Mouse (Mus musculus) retina, postnatal 1 day (tissue): ENCODE data around the gene Thsd7a.

Experiments
- DNase-seq: peaks from one replicate; pipeline ENCODE4 v3.0.0-alpha.2; 2012

The Thsd7a gene

GRCm38 (mm10) chr6:12748787-12749530, at the start of gene Thsd7a:
TSS of gene Thsd7a (minus strand) at chr6:12749410.
- peak; percentile 89 for DNase-seq

DNA sequence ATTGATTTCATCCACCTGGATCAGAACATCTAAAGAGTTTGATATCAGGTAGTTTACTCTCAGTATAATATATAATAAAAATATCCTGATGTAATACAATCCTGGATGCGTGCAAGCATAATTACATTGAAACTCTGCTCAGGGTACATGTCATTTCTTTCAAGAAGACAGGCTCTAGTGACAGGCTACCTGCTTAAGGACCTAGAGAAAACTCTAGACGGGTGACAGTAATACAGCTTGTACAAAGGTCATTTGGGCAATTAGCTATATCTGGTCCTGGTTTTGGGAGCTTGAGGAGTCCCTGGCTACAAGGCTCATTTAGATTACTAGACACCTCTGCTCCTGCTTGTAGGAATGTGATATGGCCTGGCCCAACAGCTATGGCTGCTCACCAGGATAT, 37.9 kb upstream of the Thsd7a start:
- no peak for DNase-seq

GRCm38 (mm10) chr6:12786378-12786982, 37.3 kb upstream of the Thsd7a start:
- DNase-seq: no peak

DNA sequence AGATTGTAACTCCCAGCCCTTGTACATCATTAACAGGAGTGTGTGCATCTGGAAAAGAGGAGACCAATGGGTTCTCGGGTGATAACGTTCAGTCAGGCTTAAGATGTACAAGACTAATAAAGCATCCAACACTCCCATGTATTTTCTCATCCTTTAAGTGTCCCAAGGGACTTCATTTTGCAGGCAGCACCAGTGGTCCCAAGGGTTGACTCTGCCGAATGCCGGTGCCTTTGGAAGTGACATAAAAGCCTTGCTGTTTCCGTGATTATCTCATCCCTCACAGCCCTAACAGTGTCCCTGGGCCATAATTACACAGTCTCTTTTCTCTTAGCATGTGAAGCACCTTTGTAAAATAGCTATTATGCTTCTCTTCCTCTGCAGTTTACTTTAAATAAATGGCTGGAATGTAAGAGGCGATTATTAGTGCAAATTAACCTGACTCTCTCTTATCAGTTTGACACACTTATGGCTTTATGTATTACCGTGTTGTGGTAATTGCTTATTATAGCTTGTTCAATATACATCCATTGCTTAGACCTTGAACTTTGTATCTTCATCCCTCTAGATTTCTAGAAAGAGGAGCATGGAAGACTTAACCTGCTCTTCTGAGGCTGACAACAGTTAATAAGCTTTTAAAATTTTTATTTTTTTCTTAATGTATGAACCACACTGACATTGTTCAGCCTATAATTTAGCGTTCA, 35.9 kb upstream of the Thsd7a start:
- DNase-seq: no peak

GRCm38 (mm10) chr6:12772799-12773198, 23.6 kb upstream of the Thsd7a start:
- DNase-seq: no peak

DNA sequence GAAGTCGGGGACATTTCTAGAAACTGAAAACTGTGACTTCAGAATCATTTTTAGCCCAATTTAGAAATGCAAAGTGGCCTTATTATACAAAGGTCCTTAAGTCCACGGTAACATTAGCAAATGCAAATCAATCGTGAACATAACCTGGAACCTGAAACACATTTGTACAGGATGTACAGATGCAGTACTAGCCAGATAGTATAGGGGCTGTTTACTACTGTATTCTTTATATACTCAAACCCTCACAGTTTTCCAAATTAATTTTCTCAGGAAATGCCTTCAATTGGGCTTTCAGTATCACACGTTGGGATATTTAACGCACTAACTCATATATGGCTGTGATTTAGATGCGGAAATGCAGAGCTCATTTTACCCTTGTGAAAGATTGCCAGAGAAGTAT, 16.0 kb upstream of the Thsd7a start:
- DNase-seq: no peak

DNA sequence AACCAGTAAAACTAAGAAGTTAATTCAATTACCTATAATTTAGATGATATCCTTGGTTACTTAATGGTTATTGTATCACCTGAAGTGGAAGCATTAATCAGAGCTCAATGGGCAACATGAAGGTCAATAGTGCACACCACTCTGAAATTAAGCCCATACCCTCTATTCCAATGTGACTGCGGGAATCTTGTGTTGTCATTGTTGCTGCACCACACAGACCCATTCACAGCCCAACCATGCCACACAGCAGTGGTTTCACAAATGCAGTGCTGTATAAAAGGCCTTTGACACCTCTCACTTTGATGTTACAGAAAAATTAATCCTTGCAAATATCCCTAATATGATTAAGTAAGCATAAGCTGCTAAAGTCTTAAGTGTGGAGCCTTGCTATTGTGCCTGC, 15.4 kb upstream of the Thsd7a start:
- no peak for DNase-seq

GRCm38 (mm10) chr6:12763816-12764215, 14.6 kb upstream of the Thsd7a start:
- DNase-seq: no peak

GRCm38 (mm10) chr6:12759328-12760193, 10.4 kb upstream of the Thsd7a start:
- no peak for DNase-seq

- no peak for DNase-seq
Observed at GRCm38 (mm10) chr6:12752297-12752696, 3.1 kb upstream of the Thsd7a start.

- peak; percentile 69 for DNase-seq
Observed at GRCm38 (mm10) chr6:12750441-12750840, 1.2 kb upstream of the Thsd7a start.

DNA sequence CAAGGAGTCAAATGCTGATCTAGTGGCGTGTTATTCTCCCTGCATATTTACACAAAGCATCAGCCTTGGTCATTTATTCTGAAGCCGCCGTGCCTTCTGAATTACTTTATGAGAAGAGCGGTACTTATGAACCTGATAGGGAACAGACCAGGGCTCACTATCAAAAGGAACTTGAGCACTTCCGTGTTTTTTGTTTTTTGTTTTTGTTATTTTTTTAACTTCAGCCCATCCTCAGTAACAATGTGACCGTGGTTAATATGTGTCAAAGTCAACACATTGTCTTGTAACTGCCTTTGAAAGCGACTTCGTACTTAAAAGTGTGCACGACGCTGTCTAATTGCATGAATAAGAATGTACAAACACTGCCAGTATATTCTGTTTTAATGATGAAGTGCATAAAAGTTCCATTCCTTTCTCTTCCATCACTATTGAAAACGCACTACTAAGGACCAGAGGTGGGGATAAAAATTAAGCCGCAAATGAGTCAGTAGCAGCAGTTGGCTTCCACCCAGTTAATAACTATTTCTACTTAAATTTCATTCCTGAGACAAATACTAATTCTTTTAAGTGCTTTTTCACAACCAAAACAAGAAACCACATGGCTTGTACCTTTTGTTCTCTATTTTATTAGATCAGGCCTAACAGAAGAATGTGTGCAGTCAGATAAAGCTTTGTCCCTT, 461 bp upstream of the Thsd7a start:
- no peak for DNase-seq

DNA sequence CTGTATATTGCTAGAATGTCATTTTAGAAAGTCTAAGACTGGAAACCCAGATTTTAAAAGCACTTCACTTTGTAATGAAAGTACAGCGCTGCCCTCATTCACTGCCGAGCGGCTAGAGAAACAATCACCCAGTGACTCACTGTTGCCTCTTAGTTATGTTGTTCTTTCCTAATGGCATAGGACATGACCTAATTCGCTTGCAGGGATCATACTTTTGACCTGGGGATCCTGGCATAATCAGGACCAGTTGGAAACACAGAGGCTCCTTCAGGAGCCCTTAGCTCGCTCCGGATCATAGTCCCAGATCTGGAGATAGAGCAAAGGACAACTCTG, 790 bp downstream of the Thsd7a start:
- DNase-seq: no peak

DNA sequence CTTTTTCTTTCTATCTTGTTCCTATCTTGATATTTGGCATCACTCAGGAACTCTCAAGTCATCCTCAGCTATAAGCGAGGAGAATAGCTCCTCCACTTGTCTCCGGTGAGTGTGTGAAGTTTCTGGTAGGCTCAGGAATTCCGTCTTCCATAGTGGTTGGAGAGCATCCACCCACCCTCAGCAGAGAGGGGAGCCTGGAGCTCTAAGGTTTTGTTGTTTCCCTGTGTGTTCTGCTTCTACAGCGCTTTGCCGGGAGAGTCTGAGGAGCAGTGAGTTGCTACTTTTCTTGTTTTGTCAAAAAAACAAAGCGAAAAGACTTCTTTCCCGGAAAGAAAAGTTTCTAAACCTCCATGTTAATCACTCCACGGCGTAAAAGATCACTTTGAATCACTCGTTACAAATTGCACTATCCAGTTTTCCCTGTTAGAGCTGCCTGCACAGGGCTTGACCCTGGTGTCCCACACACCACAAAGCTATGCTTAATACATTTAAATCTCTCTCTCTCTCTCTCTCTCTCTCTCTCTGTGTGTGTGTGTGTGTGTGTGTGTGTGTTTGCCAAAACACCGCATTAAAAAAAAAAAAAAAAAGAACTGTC, 1.3 kb downstream of the Thsd7a start:
- DNase-seq: peak; percentile 64

- no peak for DNase-seq
Observed at GRCm38 (mm10) chr6:12742791-12743190, 6.4 kb downstream of the Thsd7a start.

DNA sequence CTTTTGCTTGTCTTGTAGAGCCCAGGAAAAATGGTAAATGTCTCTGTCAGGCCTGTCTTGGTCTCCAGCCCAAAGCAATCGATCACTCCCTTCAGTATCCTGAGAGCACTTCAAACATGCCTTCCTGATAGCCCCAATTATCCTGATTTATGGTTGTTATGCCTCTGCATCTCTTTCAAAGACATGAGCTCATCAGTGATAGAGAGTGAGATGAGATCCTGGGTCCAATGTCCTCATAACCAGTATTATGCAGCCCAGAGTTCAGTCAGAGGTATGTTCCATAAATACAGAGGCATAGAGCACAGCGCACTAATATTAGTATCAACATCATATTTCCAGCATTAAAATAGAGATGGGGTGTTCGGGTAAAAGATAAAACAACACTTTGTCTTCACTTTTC, 15.3 kb downstream of the Thsd7a start:
- no peak for DNase-seq

DNA sequence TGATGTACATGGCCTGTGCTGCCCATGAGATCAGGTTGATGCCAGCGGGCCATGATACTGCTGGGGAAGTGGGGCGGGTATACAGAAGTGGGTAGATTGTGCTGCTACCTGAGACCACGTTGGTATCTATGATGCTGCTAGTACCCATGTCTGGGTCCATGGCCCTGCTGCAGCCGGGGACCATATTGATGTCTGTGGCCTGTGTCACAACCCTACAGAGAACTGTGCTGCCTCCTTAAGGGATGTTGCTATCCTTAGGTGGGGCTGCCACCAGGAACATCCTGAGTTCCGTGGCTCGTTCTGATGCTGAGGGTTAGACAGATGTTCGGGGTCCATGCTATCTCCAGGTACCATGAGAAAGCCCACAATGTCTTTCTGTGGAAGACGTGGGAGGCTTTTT, 33.1 kb downstream of the Thsd7a start:
- DNase-seq: no peak

DNA sequence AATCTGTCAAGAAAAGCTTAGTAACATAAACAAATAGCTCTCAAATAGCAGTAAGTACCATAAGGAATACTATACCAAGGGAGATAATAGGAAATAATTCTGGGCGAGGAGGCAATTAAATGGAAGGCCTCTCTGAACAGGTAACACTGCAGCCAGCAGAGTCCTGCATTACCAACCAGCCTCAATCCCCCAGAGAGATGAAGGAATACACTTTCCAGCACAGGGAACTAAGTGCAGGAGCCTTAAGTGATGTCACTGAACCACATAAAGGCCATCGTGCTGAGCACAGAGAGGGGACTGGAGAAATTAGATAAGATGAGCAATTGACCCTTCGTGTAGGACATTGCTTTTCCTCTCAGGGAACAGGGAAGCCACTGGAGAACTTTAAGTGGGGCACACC, 36.6 kb downstream of the Thsd7a start:
- peak; percentile 6 for DNase-seq

- DNase-seq: no peak
Observed at GRCm38 (mm10) chr6:12702925-12703324, 46.3 kb downstream of the Thsd7a start.

DNA sequence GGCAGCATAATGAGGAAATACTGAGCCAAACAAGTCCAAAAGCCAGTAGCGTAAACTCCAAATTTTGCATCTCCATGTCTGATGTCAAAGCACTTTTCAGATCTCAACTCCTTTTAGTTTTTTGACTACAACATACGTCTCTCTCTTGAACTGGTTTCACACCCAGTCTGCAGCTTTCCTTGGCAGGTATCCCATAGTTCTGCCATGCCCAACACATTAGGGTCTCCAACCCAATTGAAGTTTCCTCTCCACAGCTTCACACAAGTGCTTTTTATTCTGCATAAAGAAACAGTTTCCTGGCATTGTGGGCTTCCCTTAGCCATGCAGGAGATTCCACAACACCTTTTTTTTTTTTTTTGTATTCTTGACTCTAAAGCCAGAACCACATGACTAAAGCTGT, 50.1 kb downstream of the Thsd7a start:
- DNase-seq: no peak

DNA sequence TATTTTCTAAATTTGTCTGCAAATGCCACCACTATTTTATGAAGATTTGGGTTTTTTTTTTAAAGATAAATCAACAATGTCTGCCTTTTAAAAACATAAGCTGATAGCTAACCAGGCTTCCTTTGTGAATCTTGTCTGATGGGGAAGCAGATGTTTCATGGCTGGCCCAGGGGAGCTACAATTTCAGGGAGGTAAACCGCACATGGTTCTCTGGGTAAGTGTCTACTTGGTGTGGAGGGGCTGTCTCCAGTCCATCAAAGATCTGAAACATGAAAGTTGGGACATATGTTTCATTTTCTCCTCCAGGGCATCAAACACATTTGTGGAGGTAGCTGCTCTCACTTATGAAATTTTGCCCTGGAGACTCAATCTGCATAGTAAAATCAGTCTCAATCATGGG, 55.5 kb downstream of the Thsd7a start:
- no peak for DNase-seq

GRCm38 (mm10) chr6:12693239-12693638, 56.0 kb downstream of the Thsd7a start:
- DNase-seq: no peak
